Mouse (Mus musculus): ENCODE results near the gene Grwd1. TPM values are rescaled to one million over a fixed set of nuclear protein-coding genes. Genes with fewer than 3 reads are reported as not detected.
A peak's percentile ranks its signal among the peaks of the same experiment; 100 is the strongest.

Gene Grwd1
- polyA plus RNA-seq, 1 experiment = 11.8 TPM

- no peak overlapping the region for H3K4me3 ChIP-seq (replicated peaks; ENCODE audit: extremely low read depth, low read depth, low read length)
Measured at GRCm38 (mm10) chr7:45869107-45869670, 38.4 kb upstream of the Grwd1 start.

GRCm38 (mm10) chr7:45867871-45868270, 37.1 kb upstream of the Grwd1 start:
- DNase-seq = no peak
- Histone ChIP-seq H3K4me3 (replicated peaks; ENCODE audit: extremely low read depth, low read depth, low read length) (no peak overlapping the region), H3K4me1 (ENCODE audit: control insufficient read depth, insufficient read depth, low read length) (peaks cover 2% of the 10 kb centered on the region; the same call in 1 of the 2 replicates)
- WGBS = 55% methylated on average over 2 of the region's 2 CpGs
- TF ChIP-seq CTCF (IDR thresholded peaks at IDR 0.05; ENCODE audit: insufficient read depth, low read length) = no peak
- TF ChIP-seq POLR2A (IDR thresholded peaks at IDR 0.05; ENCODE audit: borderline replicate concordance, extremely low read depth, low read depth, low read length) = no peak

More at GRCm38 (mm10) chr7:45869107-45869670, 38.4 kb upstream of the Grwd1 start:
- H3K4me1 ChIP-seq (ENCODE audit: control insufficient read depth, insufficient read depth, low read length) = peaks cover 9% of the 10 kb centered on the region; the same call in 1 of the 2 replicates
- 27% methylated on average over 8 of the region's 8 CpGs for WGBS
- no peak for DNase-seq
- TF ChIP-seq POLR2A (IDR thresholded peaks at IDR 0.05; ENCODE audit: borderline replicate concordance, extremely low read depth, low read depth, low read length) = no peak
- TF ChIP-seq CTCF (IDR thresholded peaks at IDR 0.05; ENCODE audit: insufficient read depth, low read length) = no peak

GRCm38 (mm10) chr7:45865925-45866910, 35.5 kb upstream of the Grwd1 start:
- TF ChIP-seq POLR2A (IDR thresholded peaks at IDR 0.05; ENCODE audit: borderline replicate concordance, extremely low read depth, low read depth, low read length) = peak; percentile 65; the same call in 1 of the 2 replicates
- no peak for TF ChIP-seq CTCF (IDR thresholded peaks at IDR 0.05; ENCODE audit: insufficient read depth, low read length)
- H3K4me3 ChIP-seq (replicated peaks; ENCODE audit: extremely low read depth, low read depth, low read length) = peak overlapping the region; percentile 43
- WGBS = under 1% methylated on average over 116 of the region's 117 CpGs
- H3K4me1 ChIP-seq (ENCODE audit: control insufficient read depth, insufficient read depth, low read length) = peaks cover 2% of the 10 kb centered on the region; the same call in 1 of the 2 replicates
- DNase-seq = peak; percentile 90

- Histone ChIP-seq H3K4me3 (replicated peaks; ENCODE audit: extremely low read depth, low read depth, low read length) (no peak overlapping the region), H3K4me1 (ENCODE audit: control insufficient read depth, insufficient read depth, low read length) (peaks cover 2% of the 10 kb centered on the region; the same call in 1 of the 2 replicates)
- TF ChIP-seq CTCF (IDR thresholded peaks at IDR 0.05; ENCODE audit: insufficient read depth, low read length) (no peak), POLR2A (IDR thresholded peaks at IDR 0.05; ENCODE audit: borderline replicate concordance, extremely low read depth, low read depth, low read length) (no peak)
- DNase-seq = no peak
- WGBS = 58% methylated on average over 3 of the region's 3 CpGs
Measured at GRCm38 (mm10) chr7:45864435-45864834, 33.7 kb upstream of the Grwd1 start.

GRCm38 (mm10) chr7:45862804-45863203, 32.1 kb upstream of the Grwd1 start:
- no peak for DNase-seq
- WGBS = 85% methylated on average over 7 of the region's 7 CpGs
- H3K4me3 ChIP-seq (replicated peaks; ENCODE audit: extremely low read depth, low read depth, low read length) = no peak overlapping the region
- TF ChIP-seq CTCF (IDR thresholded peaks at IDR 0.05; ENCODE audit: insufficient read depth, low read length) (no peak), POLR2A (IDR thresholded peaks at IDR 0.05; ENCODE audit: borderline replicate concordance, extremely low read depth, low read depth, low read length) (no peak)
- peaks cover 2% of the 10 kb centered on the region; the same call in 1 of the 2 replicates for H3K4me1 ChIP-seq (ENCODE audit: control insufficient read depth, insufficient read depth, low read length)

GRCm38 (mm10) chr7:45859008-45859407, 28.3 kb upstream of the Grwd1 start:
- Histone ChIP-seq H3K4me1 (ENCODE audit: control insufficient read depth, insufficient read depth, low read length) (no peaks in the 10 kb centered on the region; the same call in 1 of the 2 replicates), H3K4me3 (replicated peaks; ENCODE audit: extremely low read depth, low read depth, low read length) (no peak overlapping the region)
- 51% methylated on average over 4 of the region's 4 CpGs for WGBS
- TF ChIP-seq POLR2A (IDR thresholded peaks at IDR 0.05; ENCODE audit: borderline replicate concordance, extremely low read depth, low read depth, low read length) (no peak), CTCF (IDR thresholded peaks at IDR 0.05; ENCODE audit: insufficient read depth, low read length) (no peak)
- DNase-seq = no peak

GRCm38 (mm10) chr7:45856950-45857901, 26.5 kb upstream of the Grwd1 start:
- Histone ChIP-seq H3K4me3 (replicated peaks; ENCODE audit: extremely low read depth, low read depth, low read length) (peak overlapping the region; percentile 38), H3K4me1 (ENCODE audit: control insufficient read depth, insufficient read depth, low read length) (no peaks in the 10 kb centered on the region; the same call in 1 of the 2 replicates)
- WGBS = 10% methylated on average over 30 of the region's 30 CpGs
- TF ChIP-seq POLR2A (IDR thresholded peaks at IDR 0.05; ENCODE audit: borderline replicate concordance, extremely low read depth, low read depth, low read length) (no peak), CTCF (IDR thresholded peaks at IDR 0.05; ENCODE audit: insufficient read depth, low read length) (no peak)
- peak; percentile 37 for DNase-seq

GRCm38 (mm10) chr7:45853089-45853488, 22.3 kb upstream of the Grwd1 start:
- DNase-seq = no peak
- H3K4me1 ChIP-seq (ENCODE audit: control insufficient read depth, insufficient read depth, low read length) = no peaks in the 10 kb centered on the region
- H3K4me3 ChIP-seq (replicated peaks; ENCODE audit: extremely low read depth, low read depth, low read length) = no peak overlapping the region
- 78% methylated on average over 12 of the region's 12 CpGs for WGBS
- TF ChIP-seq CTCF (IDR thresholded peaks at IDR 0.05; ENCODE audit: insufficient read depth, low read length) = no peak
- TF ChIP-seq POLR2A (IDR thresholded peaks at IDR 0.05; ENCODE audit: borderline replicate concordance, extremely low read depth, low read depth, low read length) = no peak
